Mouse (Mus musculus) macrophage (primary cell): ENCODE results near the gene Gm5089. TPM values are rescaled to one million over a fixed set of nuclear protein-coding genes. Genes with fewer than 3 reads are reported as not detected.

Experiments
- H3K27ac ChIP-seq: fragments of 350-480 bp; formaldehyde crosslinking; 2 replicates; pipeline ENCODE4 v1.9.0; 2021
- H3K36me3 ChIP-seq: fragments of 350-480 bp; formaldehyde crosslinking; 2 replicates; pipeline ENCODE4 v1.9.0; 2021; ENCODE audit errors: inconsistent target
- H3K4me3 ChIP-seq: fragments of 350-480 bp; formaldehyde crosslinking; 2 replicates; pipeline ENCODE4 v1.9.0; 2021; ENCODE audit errors: inconsistent target
- H3K79me2 ChIP-seq: fragments of 350-480 bp; formaldehyde crosslinking; 2 replicates; pipeline ENCODE4 v1.9.0; 2021; ENCODE audit errors: inconsistent target
- WGBS: methylation state at CpG from one replicate; pipeline ENCODE4 v1.1.7; 2026; ENCODE audit warnings: inconsistent platforms; ENCODE audit not compliant: missing documents; 5-methylcytosine and 5-hydroxymethylcytosine counted together
- polyA plus RNA-seq: library from polyadenylated mRNA; stranded (reverse); fragments of 250-400 nt; gene quantifications from 3 replicates; pipeline ENCODE4 v1.2.4, GENCODE M21; 2018; ENCODE audit warnings: inconsistent platforms

The Gm5089 gene
- polyA plus RNA-seq, 1 experiment from 2014 or later, result not detected

DNA sequence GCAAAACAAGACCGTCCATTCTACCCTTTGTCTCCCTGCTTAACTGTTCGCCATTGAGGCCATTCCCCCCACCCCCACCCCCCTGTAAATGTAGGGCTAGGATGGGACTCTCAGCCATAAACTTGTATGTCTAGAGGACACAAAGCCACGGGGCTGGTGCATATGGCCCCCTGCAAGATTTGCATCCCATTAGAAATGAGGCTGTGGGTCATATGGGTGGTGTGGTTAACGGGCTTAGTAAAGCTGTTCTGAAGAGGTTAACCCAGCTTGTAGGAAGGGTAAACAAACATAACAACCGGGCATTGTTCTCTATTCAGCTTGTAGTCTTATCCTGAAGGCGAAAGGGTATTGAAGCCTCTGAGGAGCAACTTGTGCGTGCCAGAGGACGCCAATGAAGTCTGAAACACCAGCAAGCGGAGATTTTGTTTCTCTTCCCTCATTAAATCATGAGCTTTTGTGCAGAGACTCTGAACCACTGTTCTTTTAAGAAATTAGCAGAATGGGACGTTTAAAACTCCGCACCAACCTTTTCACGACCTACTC lies 48.1 kb downstream of the Gm5089 start:
- Histone ChIP-seq H3K36me3 (no peaks in the 10 kb centered on the region), H3K4me3 (no peak overlapping the region), H3K27ac (no peak overlapping the region), H3K79me2 (no peaks in the 10 kb centered on the region)
- 89% methylated on average over 12 of the region's 12 CpGs for WGBS

GRCm38 (mm10) chr14:122401886-122402285 lies 49.0 kb downstream of the Gm5089 start:
- no peak overlapping the region for H3K27ac ChIP-seq
- no peaks in the 10 kb centered on the region for H3K79me2 ChIP-seq
- H3K4me3 ChIP-seq, result no peak overlapping the region
- WGBS, result 86% methylated on average over 11 of the region's 11 CpGs
- no peaks in the 10 kb centered on the region for H3K36me3 ChIP-seq

- Histone ChIP-seq H3K79me2 (no peaks in the 10 kb centered on the region), H3K4me3 (no peak overlapping the region), H3K36me3 (no peaks in the 10 kb centered on the region), H3K27ac (no peak overlapping the region)
- 93% methylated on average over 5 of the region's 5 CpGs for WGBS
These were observed 51.0 kb downstream of the Gm5089 start for GRCm38 (mm10) chr14:122399906-122400305.

DNA sequence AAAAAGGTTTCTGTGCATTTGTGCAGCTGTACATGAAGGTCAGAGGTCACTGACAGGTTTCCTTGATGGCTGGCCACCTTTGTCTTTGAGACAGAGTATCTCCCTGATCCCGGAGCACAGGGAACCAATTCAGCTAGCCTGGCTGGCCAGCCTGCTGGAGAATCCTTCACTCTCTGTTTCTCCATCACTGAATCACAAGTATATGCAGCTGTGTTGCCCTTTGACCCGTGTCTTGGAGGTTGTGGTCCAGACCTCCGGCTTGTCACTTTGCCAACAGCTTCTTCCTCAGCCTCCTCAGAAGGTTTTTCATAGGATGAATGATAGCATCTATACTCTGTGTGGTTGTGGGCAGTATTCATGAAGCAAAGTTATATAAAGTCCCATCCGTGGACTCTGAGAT lies 52.2 kb downstream of the Gm5089 start:
- Histone ChIP-seq H3K27ac (no peak overlapping the region), H3K4me3 (no peak overlapping the region), H3K79me2 (no peaks in the 10 kb centered on the region), H3K36me3 (no peaks in the 10 kb centered on the region)
- WGBS, result 86% methylated on average over 4 of the region's 4 CpGs

DNA sequence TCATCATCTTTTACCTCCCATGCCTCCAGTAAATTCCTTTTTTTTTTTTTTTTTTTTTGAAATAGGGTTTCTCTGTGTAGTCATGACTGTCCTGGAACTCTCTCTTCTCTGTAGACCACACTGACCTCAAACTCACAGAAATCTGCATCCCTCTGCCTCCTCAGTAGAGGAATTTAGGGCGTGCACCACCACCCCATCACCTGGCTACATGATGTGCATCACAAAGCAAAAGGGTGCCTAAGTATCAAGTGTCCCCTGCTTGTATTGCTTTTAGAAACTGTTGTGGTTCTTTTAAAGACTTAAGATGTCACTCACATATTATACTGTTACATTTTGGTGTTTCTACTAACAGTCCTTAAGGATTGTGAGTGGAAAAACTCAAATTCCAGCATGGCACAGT lies 57.8 kb downstream of the Gm5089 start:
- H3K36me3 ChIP-seq, result no peaks in the 10 kb centered on the region
- H3K27ac ChIP-seq, result no peak overlapping the region
- no peak overlapping the region for H3K4me3 ChIP-seq
- H3K79me2 ChIP-seq, result no peaks in the 10 kb centered on the region
- 67% methylated on average over 1 of the region's 1 CpGs for WGBS

GRCm38 (mm10) chr14:122390935-122391334 lies 60.0 kb downstream of the Gm5089 start:
- Histone ChIP-seq H3K27ac (no peak overlapping the region), H3K79me2 (no peaks in the 10 kb centered on the region), H3K4me3 (no peak overlapping the region), H3K36me3 (no peaks in the 10 kb centered on the region)
- WGBS, result 1% methylated on average over 4 of the region's 4 CpGs

DNA sequence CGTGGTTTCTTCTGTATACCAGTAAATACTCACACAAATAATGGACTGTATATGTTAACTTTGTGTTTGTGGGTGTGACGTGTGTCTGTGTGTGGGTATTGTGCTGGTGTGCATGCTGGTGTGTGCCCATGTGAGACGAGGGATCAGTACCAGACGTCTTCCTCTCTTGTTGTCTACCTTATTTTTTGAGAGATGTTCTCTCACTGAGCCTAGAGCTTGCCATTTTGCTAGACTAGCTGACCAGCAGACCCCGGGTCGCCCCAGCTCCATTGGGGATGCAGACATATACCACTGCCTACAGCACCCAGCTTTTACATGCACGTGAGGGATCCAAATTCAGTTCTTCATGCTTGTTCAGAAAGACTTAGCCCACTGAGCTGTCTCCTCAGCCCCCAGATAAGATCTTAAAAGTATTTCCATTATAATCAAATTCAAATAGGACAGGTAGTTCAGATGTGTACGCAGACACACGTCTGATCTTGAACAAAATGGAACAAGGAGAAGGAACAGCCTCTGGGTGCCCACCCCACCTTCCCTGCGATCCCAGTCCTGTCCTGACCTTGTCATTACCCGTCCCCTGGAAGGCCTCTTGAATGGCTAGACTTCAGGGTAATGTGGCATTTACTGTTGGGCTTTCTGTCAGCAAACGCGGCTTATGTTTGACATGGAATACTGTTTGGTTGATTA lies 61.1 kb downstream of the Gm5089 start:
- no peaks in the 10 kb centered on the region for H3K79me2 ChIP-seq
- WGBS, result 90% methylated on average over 13 of the region's 13 CpGs
- H3K36me3 ChIP-seq, result no peaks in the 10 kb centered on the region
- no peak overlapping the region for H3K4me3 ChIP-seq
- H3K27ac ChIP-seq, result no peak overlapping the region

DNA sequence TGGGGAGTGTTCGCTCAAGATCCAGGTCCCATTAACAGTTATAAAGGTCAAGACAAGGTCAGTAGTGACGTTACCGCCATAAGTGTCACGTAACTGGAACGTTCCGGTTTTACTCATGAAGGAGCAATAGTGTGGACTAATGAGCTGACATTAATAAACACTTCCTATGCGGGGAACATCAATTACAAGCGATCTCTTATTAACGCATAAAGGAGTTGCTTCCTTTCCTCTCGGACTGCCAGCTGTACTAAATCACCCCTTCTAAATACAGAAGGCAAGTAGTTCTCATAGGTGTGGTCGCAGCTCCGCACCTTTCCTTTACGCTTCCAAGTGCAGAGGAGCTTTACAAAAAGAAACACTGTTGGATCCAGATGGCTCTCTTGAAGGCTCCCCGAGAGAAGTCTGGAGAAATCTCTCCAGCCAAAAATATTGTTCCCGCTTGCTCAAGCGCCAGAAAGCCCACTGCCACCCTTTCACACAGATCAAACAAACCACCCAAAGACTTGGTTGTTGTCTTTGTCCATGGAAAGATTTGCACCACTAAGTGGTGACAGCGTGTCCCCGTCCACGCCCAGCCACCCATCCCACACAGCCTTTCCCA lies 62.4 kb downstream of the Gm5089 start:
- WGBS, result 93% methylated on average over 19 of the region's 19 CpGs
- H3K79me2 ChIP-seq, result no peaks in the 10 kb centered on the region

GRCm38 (mm10) chr14:122387781-122388180 lies 63.1 kb downstream of the Gm5089 start:
- 96% methylated on average over 5 of the region's 5 CpGs for WGBS
- H3K79me2 ChIP-seq, result no peaks in the 10 kb centered on the region

More for the DNA sequence above, 62.4 kb downstream of the Gm5089 start:
- Histone ChIP-seq H3K27ac (no peak overlapping the region), H3K4me3 (no peak overlapping the region), H3K36me3 (no peaks in the 10 kb centered on the region)

DNA sequence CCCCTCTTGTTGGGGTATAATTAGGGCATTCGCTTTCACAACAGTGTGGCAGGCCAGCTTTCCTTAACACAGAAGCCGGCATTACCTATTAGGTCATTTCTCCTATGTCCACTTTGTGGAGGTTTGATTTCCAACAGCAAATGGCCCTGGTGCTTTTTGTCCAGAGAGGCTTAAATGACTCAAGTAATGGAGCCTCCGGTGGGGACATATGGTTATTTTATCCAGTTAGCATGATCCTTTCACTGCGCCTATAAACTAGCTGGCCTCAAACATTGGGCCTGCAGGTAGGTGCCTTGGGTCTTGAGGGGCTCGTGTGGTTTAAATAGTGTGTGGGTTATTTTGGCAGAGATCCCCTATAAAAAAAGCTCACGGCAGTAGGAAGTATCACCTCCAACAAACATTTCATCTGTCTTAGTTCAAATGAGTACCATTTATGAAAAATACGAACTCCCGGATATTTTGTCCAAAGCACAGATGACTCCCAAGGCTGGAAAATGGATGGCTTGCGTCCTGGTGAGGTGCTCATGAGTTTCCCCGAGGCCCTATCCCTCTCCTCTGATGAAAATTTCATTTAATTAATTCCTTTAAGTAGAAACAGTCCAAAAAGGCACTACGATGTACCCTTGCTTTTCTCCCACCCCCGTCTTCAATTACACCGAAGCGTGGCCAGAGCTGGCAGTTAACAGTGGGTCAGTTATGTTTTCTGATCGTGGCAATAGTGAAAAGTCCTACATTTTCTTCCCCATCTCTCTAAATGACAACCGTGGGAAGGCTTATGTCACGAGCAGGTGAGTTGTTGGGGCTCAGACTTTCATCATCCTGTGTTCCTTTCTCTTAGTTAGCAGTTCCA lies 64.4 kb downstream of the Gm5089 start:
- Histone ChIP-seq H3K36me3 (no peaks in the 10 kb centered on the region), H3K4me3 (no peak overlapping the region), H3K27ac (no peak overlapping the region), H3K79me2 (no peaks in the 10 kb centered on the region)
- 95% methylated on average over 17 of the region's 17 CpGs for WGBS

More at GRCm38 (mm10) chr14:122387781-122388180, 63.1 kb downstream of the Gm5089 start:
- H3K4me3 ChIP-seq, result no peak overlapping the region
- no peak overlapping the region for H3K27ac ChIP-seq
- no peaks in the 10 kb centered on the region for H3K36me3 ChIP-seq

- 100% methylated on average over 3 of the region's 5 CpGs for WGBS
- H3K79me2 ChIP-seq, result no peaks in the 10 kb centered on the region
- H3K27ac ChIP-seq, result no peak overlapping the region
These were observed 65.2 kb downstream of the Gm5089 start for GRCm38 (mm10) chr14:122385758-122386157.

DNA sequence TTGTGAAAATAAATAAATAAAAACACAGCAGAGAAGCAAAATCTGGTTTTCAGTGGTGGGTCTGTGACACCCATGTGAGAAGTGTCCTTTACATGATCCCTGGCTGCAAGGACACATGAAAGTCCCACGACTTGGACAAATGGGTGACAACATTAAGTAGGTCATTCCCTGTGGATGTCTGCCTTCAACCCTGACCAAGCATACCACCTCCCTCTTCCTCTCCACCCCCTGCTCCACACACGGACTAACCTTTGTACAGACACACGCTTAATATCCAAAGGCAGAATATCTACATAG lies 65.7 kb downstream of the Gm5089 start:
- Histone ChIP-seq H3K27ac (no peak overlapping the region), H3K4me3 (no peak overlapping the region), H3K36me3 (no peaks in the 10 kb centered on the region), H3K79me2 (no peaks in the 10 kb centered on the region)
- 89% methylated on average over 3 of the region's 3 CpGs for WGBS

More at GRCm38 (mm10) chr14:122385758-122386157, 65.2 kb downstream of the Gm5089 start:
- Histone ChIP-seq H3K36me3 (no peaks in the 10 kb centered on the region), H3K4me3 (no peak overlapping the region)
